Mouse (Mus musculus): ENCODE results near the gene Ablim1. TPM values are rescaled to one million over a fixed set of nuclear protein-coding genes. Genes with fewer than 3 reads are reported as not detected.

The Ablim1 gene
- polyA plus RNA-seq, 2 experiments, result 3.0 to 4.7 TPM

DNA sequence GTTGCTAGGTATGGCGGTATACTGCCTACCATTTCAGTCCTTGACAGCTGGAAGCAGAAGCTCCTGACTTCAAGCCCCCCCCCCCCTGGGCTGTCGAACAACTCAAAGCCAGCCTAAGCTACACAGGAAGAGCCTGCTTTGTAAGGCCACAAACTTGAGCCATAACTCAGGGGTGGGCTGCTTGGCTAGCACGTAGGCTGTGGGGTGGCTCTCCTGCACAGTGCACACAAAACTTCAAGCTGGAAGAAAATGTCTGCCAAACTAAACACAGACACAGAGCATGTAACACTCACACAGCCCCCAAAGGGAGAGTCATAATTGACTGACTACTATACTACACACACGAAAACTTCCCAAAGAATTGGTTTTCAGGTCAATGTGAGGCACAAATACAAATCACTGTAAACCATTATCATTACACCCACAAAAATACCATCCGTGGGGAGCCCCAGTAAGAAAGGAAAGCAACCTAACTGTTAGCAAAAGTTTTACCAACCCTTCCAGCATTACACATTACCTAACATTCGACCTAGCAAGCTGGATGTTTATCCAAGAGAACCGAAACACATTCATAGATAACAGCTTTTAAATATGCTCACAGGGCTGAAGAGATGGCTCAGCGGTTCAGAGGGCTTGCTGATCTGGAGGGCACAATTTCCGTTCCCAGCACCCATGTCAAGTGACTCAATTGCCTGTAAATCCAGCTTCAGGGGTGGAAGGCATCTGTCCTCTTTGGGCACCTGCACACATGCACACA, 61.8 kb downstream of the Ablim1 start:
- no peak for ATAC-seq (ENCODE audit: insufficient read depth)
- no peak overlapping the region for H3K4me2 ChIP-seq (ENCODE audit: low read depth)

DNA sequence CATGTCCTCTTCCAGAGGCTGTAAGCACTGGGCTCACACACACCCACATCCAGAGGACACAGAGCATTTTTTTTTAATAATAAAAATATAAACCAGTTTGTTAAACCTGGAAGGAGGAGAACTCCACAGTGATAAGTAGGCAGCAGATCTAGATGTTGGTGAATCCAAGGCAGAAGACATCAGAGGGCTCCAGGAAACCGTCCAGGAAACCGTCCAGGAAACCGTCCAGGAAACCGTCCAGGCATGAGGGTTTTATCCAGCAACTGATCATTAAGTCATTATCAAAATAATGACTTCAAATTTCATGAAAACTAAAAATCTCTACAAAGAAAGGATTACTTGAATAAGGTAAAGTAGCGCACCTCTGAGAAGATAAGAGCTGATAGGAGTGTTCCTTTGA, 65.9 kb downstream of the Ablim1 start:
- H3K4me1 ChIP-seq (replicated peaks; ENCODE audit: control insufficient read depth in 2 of 2, insufficient read depth in 2 of 2, low read length in 1 of 2), result 0 out of 4 replicates have a peak, but pooled peaks cover 0 to 2% of the 10 kb centered on the region in 2 experiments
- no peak for ATAC-seq (ENCODE audit: insufficient read depth)
- no peak overlapping the region for H3K9ac ChIP-seq (replicated peaks)

More for the DNA sequence above, 61.8 kb downstream of the Ablim1 start:
- Histone ChIP-seq H3K4me1 (replicated peaks; ENCODE audit: control insufficient read depth in 2 of 2, insufficient read depth in 2 of 2, low read length in 1 of 2) (peaks cover 0 to 15% of the 10 kb centered on the region in 2 experiments; a peak in 2 of 4 replicates), H3K9me3 (ENCODE audit: control insufficient read depth, low read length) (no peaks in the 10 kb centered on the region), H3K27ac (no peak overlapping the region), H3K4me3 (ENCODE audit: insufficient read depth in 1 of 2, low read depth in 2 of 2, low read length in 2 of 2) (no peak overlapping the region), H3K9ac (replicated peaks) (no peak overlapping the region), H3K36me3 (replicated peaks; ENCODE audit: control insufficient read depth, insufficient read depth, low read depth) (no peaks in the 10 kb centered on the region), H3K27me3 (ENCODE audit: control insufficient read depth, insufficient read depth, low read length) (no peaks in the 10 kb centered on the region)
- TF ChIP-seq EP300 (IDR thresholded peaks at IDR 0.05; ENCODE audit: low read depth), result no peak
- no peak for TF ChIP-seq CTCF (IDR thresholded peaks at IDR 0.05; ENCODE audit: low read depth)
- 46% methylated on average over 9 of the region's 9 CpGs for WGBS (ENCODE audit: insufficient replicate concordance)
- DNase-seq (ENCODE audit: low read depth in 3 of 3, low spot score in 3 of 3), result no peak

DNA sequence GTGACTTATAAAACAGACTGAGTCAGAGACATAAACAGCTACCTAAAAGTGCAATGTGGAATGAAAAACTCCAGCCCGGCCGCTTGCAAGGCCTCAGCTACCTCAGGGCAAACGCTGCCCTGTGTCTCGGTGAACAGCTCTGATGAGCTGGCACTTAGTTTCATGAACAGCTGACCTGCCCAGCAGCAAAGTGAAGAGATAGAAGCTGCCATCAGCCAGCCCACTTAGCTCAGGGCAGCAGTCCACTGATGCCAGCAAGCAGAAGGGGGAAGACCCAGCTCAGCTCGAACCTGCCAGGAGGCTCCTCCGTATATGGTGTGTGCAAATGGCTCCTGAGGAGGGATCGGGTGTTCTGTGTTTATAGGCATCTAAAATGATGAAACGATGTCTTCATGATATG, 67.5 kb downstream of the Ablim1 start:
- no peaks in the 10 kb centered on the region for H3K4me1 ChIP-seq (replicated peaks; ENCODE audit: control insufficient read depth in 2 of 2, insufficient read depth in 2 of 2, low read length in 1 of 2)
- H3K27me3 ChIP-seq (ENCODE audit: control insufficient read depth, insufficient read depth, low read length), result no peaks in the 10 kb centered on the region
- DNase-seq (ENCODE audit: low read depth in 3 of 3, low spot score in 3 of 3), result no peak
- no peak overlapping the region for H3K9ac ChIP-seq (replicated peaks)
- H3K36me3 ChIP-seq (replicated peaks; ENCODE audit: control insufficient read depth, insufficient read depth, low read depth), result no peaks in the 10 kb centered on the region
- H3K4me2 ChIP-seq (ENCODE audit: low read depth), result no peak overlapping the region
- 62% methylated on average over 8 of the region's 8 CpGs for WGBS (ENCODE audit: insufficient replicate concordance)
- ATAC-seq (ENCODE audit: insufficient read depth), result no peak
- TF ChIP-seq CTCF (IDR thresholded peaks at IDR 0.05; ENCODE audit: low read depth) (no peak), EP300 (IDR thresholded peaks at IDR 0.05; ENCODE audit: low read depth) (no peak)
- H3K27ac ChIP-seq, result no peak overlapping the region
- no peaks in the 10 kb centered on the region for H3K9me3 ChIP-seq (ENCODE audit: control insufficient read depth, low read length)
- no peak overlapping the region for H3K4me3 ChIP-seq (ENCODE audit: insufficient read depth in 1 of 2, low read depth in 2 of 2, low read length in 2 of 2)

More for the DNA sequence above, 65.9 kb downstream of the Ablim1 start:
- Histone ChIP-seq H3K36me3 (replicated peaks; ENCODE audit: control insufficient read depth, insufficient read depth, low read depth) (no peaks in the 10 kb centered on the region), H3K4me2 (ENCODE audit: low read depth) (no peak overlapping the region), H3K27me3 (ENCODE audit: control insufficient read depth, insufficient read depth, low read length) (no peaks in the 10 kb centered on the region), H3K9me3 (ENCODE audit: control insufficient read depth, low read length) (no peaks in the 10 kb centered on the region), H3K27ac (no peak overlapping the region), H3K4me3 (ENCODE audit: insufficient read depth in 1 of 2, low read depth in 2 of 2, low read length in 2 of 2) (no peak overlapping the region)
- TF ChIP-seq EP300 (IDR thresholded peaks at IDR 0.05; ENCODE audit: low read depth) (no peak), CTCF (IDR thresholded peaks at IDR 0.05; ENCODE audit: low read depth) (no peak)
- DNase-seq (ENCODE audit: low read depth in 3 of 3, low spot score in 3 of 3), result no peak
- WGBS (ENCODE audit: insufficient replicate concordance), result 59% methylated on average over 5 of the region's 5 CpGs

- Histone ChIP-seq H3K27me3 (ENCODE audit: control insufficient read depth, insufficient read depth, low read length) (no peaks in the 10 kb centered on the region), H3K36me3 (replicated peaks; ENCODE audit: control insufficient read depth, insufficient read depth, low read depth) (no peaks in the 10 kb centered on the region), H3K9me3 (ENCODE audit: control insufficient read depth, low read length) (no peaks in the 10 kb centered on the region), H3K27ac (no peak overlapping the region), H3K4me1 (replicated peaks; ENCODE audit: control insufficient read depth in 2 of 2, insufficient read depth in 2 of 2, low read length in 1 of 2) (no peaks in the 10 kb centered on the region), H3K4me2 (ENCODE audit: low read depth) (no peak overlapping the region), H3K4me3 (ENCODE audit: insufficient read depth in 1 of 2, low read depth in 2 of 2, low read length in 2 of 2) (no peak overlapping the region), H3K9ac (replicated peaks) (no peak overlapping the region)
- no peak for ATAC-seq (ENCODE audit: insufficient read depth)
- no peak for DNase-seq (ENCODE audit: low read depth in 3 of 3, low spot score in 3 of 3)
- TF ChIP-seq EP300 (IDR thresholded peaks at IDR 0.05; ENCODE audit: low read depth), result no peak
- no peak for TF ChIP-seq CTCF (IDR thresholded peaks at IDR 0.05; ENCODE audit: low read depth)
- whole genome bisulfite sequencing (ENCODE audit: insufficient replicate concordance), result 58% methylated on average over 7 of the region's 7 CpGs
Measured at GRCm38 (mm10) chr19:57244281-57244680, 70.4 kb downstream of the Ablim1 start.

- no peak for DNase-seq (ENCODE audit: low read depth in 3 of 3, low spot score in 3 of 3)
- WGBS (ENCODE audit: insufficient replicate concordance), result 82% methylated on average over 8 of the region's 8 CpGs
Measured at GRCm38 (mm10) chr19:57243606-57244005, 71.1 kb downstream of the Ablim1 start.

More at GRCm38 (mm10) chr19:57243606-57244005, 71.1 kb downstream of the Ablim1 start:
- Histone ChIP-seq H3K27me3 (ENCODE audit: control insufficient read depth, insufficient read depth, low read length) (no peaks in the 10 kb centered on the region), H3K27ac (no peak overlapping the region), H3K4me1 (replicated peaks; ENCODE audit: control insufficient read depth in 2 of 2, insufficient read depth in 2 of 2, low read length in 1 of 2) (no peaks in the 10 kb centered on the region), H3K9me3 (ENCODE audit: control insufficient read depth, low read length) (no peaks in the 10 kb centered on the region), H3K4me2 (ENCODE audit: low read depth) (no peak overlapping the region), H3K4me3 (ENCODE audit: insufficient read depth in 1 of 2, low read depth in 2 of 2, low read length in 2 of 2) (no peak overlapping the region), H3K9ac (replicated peaks) (no peak overlapping the region), H3K36me3 (replicated peaks; ENCODE audit: control insufficient read depth, insufficient read depth, low read depth) (no peaks in the 10 kb centered on the region)
- TF ChIP-seq CTCF (IDR thresholded peaks at IDR 0.05; ENCODE audit: low read depth), result no peak
- TF ChIP-seq EP300 (IDR thresholded peaks at IDR 0.05; ENCODE audit: low read depth), result no peak
- no peak for ATAC-seq (ENCODE audit: insufficient read depth)
